Mouse (Mus musculus) CH12.LX (cell line): ENCODE results near the gene Ikzf1. TPM values are rescaled to one million over a fixed set of nuclear protein-coding genes. Genes with fewer than 3 reads are reported as not detected.

Experiments
- DNase-seq: peaks from one replicate; pipeline ENCODE4 v3.0.0-alpha.2; 2013; ENCODE audit errors: extremely low read depth
- H3K27ac ChIP-seq: 2 replicates; pipeline ENCODE4 v1.5.1; 2012; ENCODE audit warnings: low read depth, mild to moderate bottlenecking, control low read depth, moderate library complexity; ENCODE audit not compliant: insufficient read depth
- H3K27me3 ChIP-seq: replicated peaks from 2 replicates; pipeline ENCODE3; 2012; ENCODE audit warnings: inconsistent platforms
- H3K36me3 ChIP-seq, 2 experiments: replicated peaks in 1 of 2; 2 replicates each; pipeline versions ENCODE3 to v1.6.1; 2012; ENCODE audit warnings: inconsistent platforms in 1 of 2, low read length in 1 of 2, mild to moderate bottlenecking in 1 of 2, mixed read lengths in 1 of 2, moderate library complexity in 1 of 2; ENCODE audit not compliant: control insufficient read depth in 1 of 2, insufficient read depth in 1 of 2
- H3K4me1 ChIP-seq, 2 experiments: 2 replicates each; pipeline ENCODE4 v1.6.1; 2012; ENCODE audit warnings: inconsistent platforms in 1 of 2, moderate library complexity in 1 of 2; ENCODE audit not compliant: insufficient read depth in 2 of 2, control insufficient read depth in 1 of 2
- H3K4me2 ChIP-seq: 2 replicates; pipeline ENCODE4 v1.6.1; 2012; ENCODE audit warnings: low read depth, mild to moderate bottlenecking, control low read depth; ENCODE audit not compliant: poor library complexity, insufficient read depth, severe bottlenecking
- H3K4me3 ChIP-seq, 3 experiments: fragments of 150-350 bp in 1 of 3; sonication (generic) in 1 of 3; replicated peaks in 1 of 3; 2 replicates each; pipeline versions ENCODE3 to v1.5.1; 2011 to 2012; ENCODE audit warnings: low read depth in 2 of 3, low read length in 2 of 3, mild to moderate bottlenecking in 2 of 3, moderate library complexity in 2 of 3, control low read depth in 1 of 3, improper control_type of control experiment in 1 of 3, inconsistent platforms in 1 of 3, mixed read lengths in 1 of 3; ENCODE audit not compliant: poor library complexity in 1 of 3
- H3K79me2 ChIP-seq: replicated peaks from 2 replicates; pipeline ENCODE4 v1.6.1; 2012; ENCODE audit warnings: mild to moderate bottlenecking, moderate library complexity; ENCODE audit not compliant: control insufficient read depth, poor library complexity, insufficient read depth, severe bottlenecking; ENCODE audit errors: extremely low read depth
- H3K9ac ChIP-seq: 2 replicates; pipeline ENCODE4 v1.6.1; 2012; ENCODE audit warnings: low read depth, mild to moderate bottlenecking, control low read depth, moderate library complexity; ENCODE audit not compliant: insufficient read depth
- H3K9me3 ChIP-seq: replicated peaks from 2 replicates; pipeline ENCODE3; 2012; ENCODE audit warnings: low read length, inconsistent platforms, mixed read lengths
- BHLHE40 ChIP-seq: IDR thresholded peaks from 2 replicates; pipeline ENCODE4 v1.6.1; 2011; ENCODE audit warnings: mild to moderate bottlenecking, low read depth, low read length, improper control_type of control experiment
- CHD1 ChIP-seq: IDR thresholded peaks from 2 replicates; pipeline ENCODE4 v1.6.1; 2012; ENCODE audit warnings: low read depth, low read length, improper control_type of control experiment, inconsistent platforms
- CHD2 ChIP-seq: IDR thresholded peaks from 2 replicates; pipeline ENCODE4 v1.6.1; 2011; ENCODE audit warnings: low read length, improper control_type of control experiment
- CTCF ChIP-seq, 2 experiments: IDR thresholded peaks in 1 of 2; conservative IDR thresholded peaks in 1 of 2; 2 replicates each; pipeline ENCODE4 v1.5.1; 2011 to 2012; ENCODE audit warnings: low read depth in 2 of 2, low read length in 2 of 2, improper control_type of control experiment in 1 of 2, inconsistent platforms in 1 of 2, mild to moderate bottlenecking in 1 of 2, moderate library complexity in 1 of 2
- E2F4 ChIP-seq: IDR thresholded peaks from 2 replicates; pipeline ENCODE4 v1.6.1; 2011; ENCODE audit warnings: low read depth, low read length, improper control_type of control experiment; ENCODE audit not compliant: insufficient replicate concordance
- ELF1 ChIP-seq: IDR thresholded peaks from 2 replicates; pipeline ENCODE4 v1.6.1; 2014; ENCODE audit warnings: low read depth, mild to moderate bottlenecking, inconsistent platforms, low read length, improper control_type of control experiment
- EP300 ChIP-seq: IDR thresholded peaks from 2 replicates; pipeline ENCODE4 v1.6.1; 2011; ENCODE audit warnings: low read length, improper control_type of control experiment
- ETS1 ChIP-seq: conservative IDR thresholded peaks from 2 replicates; pipeline ENCODE4 v1.6.1; 2012; ENCODE audit warnings: low read depth, mild to moderate bottlenecking, inconsistent platforms, low read length, improper control_type of control experiment, moderate library complexity
- GABPA ChIP-seq: IDR thresholded peaks from 2 replicates; pipeline ENCODE4 v1.6.1; 2012; ENCODE audit warnings: low read depth, low read length, improper control_type of control experiment, inconsistent platforms; ENCODE audit not compliant: insufficient replicate concordance
- HCFC1 ChIP-seq: IDR thresholded peaks from 2 replicates; pipeline ENCODE4 v1.6.1; 2012; ENCODE audit warnings: low read depth, mild to moderate bottlenecking, inconsistent platforms, low read length, improper control_type of control experiment
- IRF4 ChIP-seq: IDR thresholded peaks from 2 replicates; pipeline ENCODE4 v1.6.1; 2014; ENCODE audit warnings: low read depth, mild to moderate bottlenecking, inconsistent platforms, low read length, improper control_type of control experiment
- JUN ChIP-seq: IDR thresholded peaks from 2 replicates; pipeline ENCODE4 v1.6.1; 2011; ENCODE audit warnings: low read depth, mild to moderate bottlenecking, low read length, improper control_type of control experiment, moderate library complexity; ENCODE audit not compliant: insufficient read depth
- JUND ChIP-seq: conservative IDR thresholded peaks from 2 replicates; pipeline ENCODE4 v1.6.1; 2011; ENCODE audit warnings: low read depth, low read length, improper control_type of control experiment
- KAT2A ChIP-seq: IDR thresholded peaks from 2 replicates; pipeline ENCODE4 v1.6.1; 2012; ENCODE audit warnings: low read length, improper control_type of control experiment, inconsistent platforms; ENCODE audit not compliant: insufficient replicate concordance
- MAFK ChIP-seq: IDR thresholded peaks from 2 replicates; pipeline ENCODE4 v1.6.1; 2011; ENCODE audit warnings: low read length, improper control_type of control experiment; ENCODE audit not compliant: insufficient replicate concordance
- MAX ChIP-seq: IDR thresholded peaks from 2 replicates; pipeline ENCODE4 v1.6.1; 2011; ENCODE audit warnings: low read length, improper control_type of control experiment
- MAZ ChIP-seq: IDR thresholded peaks from 2 replicates; pipeline ENCODE4 v1.6.1; 2012; ENCODE audit warnings: low read depth, mild to moderate bottlenecking, inconsistent platforms, low read length, improper control_type of control experiment, moderate library complexity
- MEF2A ChIP-seq: IDR thresholded peaks from 2 replicates; pipeline ENCODE4 v1.6.1; 2014; ENCODE audit warnings: low read depth, mild to moderate bottlenecking, inconsistent platforms, low read length, improper control_type of control experiment, borderline replicate concordance
- MXI1 ChIP-seq: IDR thresholded peaks from 2 replicates; pipeline ENCODE4 v1.6.1; 2011; ENCODE audit warnings: mild to moderate bottlenecking, low read depth, low read length, improper control_type of control experiment
- MYC ChIP-seq: IDR thresholded peaks from 2 replicates; pipeline ENCODE4 v1.6.1; 2011; ENCODE audit warnings: low read depth, mild to moderate bottlenecking, improper control_type of control experiment, low read length
- NELFE ChIP-seq: IDR thresholded peaks from 2 replicates; pipeline ENCODE4 v1.6.1; 2011; ENCODE audit warnings: low read depth, low read length, improper control_type of control experiment
- NRF1 ChIP-seq: IDR thresholded peaks from 2 replicates; pipeline ENCODE4 v1.6.1; 2014; ENCODE audit warnings: low read depth, mild to moderate bottlenecking, inconsistent platforms, low read length, improper control_type of control experiment, moderate library complexity
- PAX5 ChIP-seq: IDR thresholded peaks from 2 replicates; pipeline ENCODE4 v1.6.1; 2012; ENCODE audit warnings: low read length, inconsistent platforms, mixed read lengths
- POLR2A ChIP-seq: IDR thresholded peaks from 2 replicates; pipeline ENCODE4 v1.6.1; 2011; ENCODE audit warnings: low read depth, mild to moderate bottlenecking, improper control_type of control experiment, low read length
- POLR2AphosphoS2 ChIP-seq: IDR thresholded peaks from 2 replicates; pipeline ENCODE4 v1.6.1; 2011; ENCODE audit warnings: low read depth, low read length, improper control_type of control experiment
- RAD21 ChIP-seq: IDR thresholded peaks from 2 replicates; pipeline ENCODE4 v1.6.1; 2011; ENCODE audit warnings: low read depth, mild to moderate bottlenecking, low read length, improper control_type of control experiment, moderate library complexity
- RCOR1 ChIP-seq: conservative IDR thresholded peaks from 2 replicates; pipeline ENCODE4 v1.6.1; 2012; ENCODE audit warnings: low read depth, mild to moderate bottlenecking, inconsistent platforms, low read length, improper control_type of control experiment
- SIN3A ChIP-seq: IDR thresholded peaks from 2 replicates; pipeline ENCODE4 v1.6.1; 2012; ENCODE audit warnings: low read length, improper control_type of control experiment, inconsistent platforms
- SMC3 ChIP-seq: IDR thresholded peaks from 2 replicates; pipeline ENCODE4 v1.6.1; 2011; ENCODE audit warnings: low read depth, low read length, improper control_type of control experiment
- TBP ChIP-seq: conservative IDR thresholded peaks from 2 replicates; pipeline ENCODE4 v1.6.1; 2011; ENCODE audit warnings: low read depth, low read length, improper control_type of control experiment
- TCF12 ChIP-seq: IDR thresholded peaks from 2 replicates; pipeline ENCODE4 v1.6.1; 2014; ENCODE audit warnings: low read depth, mild to moderate bottlenecking, inconsistent platforms, low read length, improper control_type of control experiment
- UBTF ChIP-seq: IDR thresholded peaks from 2 replicates; pipeline ENCODE4 v1.6.1; 2012; ENCODE audit warnings: low read depth, mild to moderate bottlenecking, inconsistent platforms, low read length, improper control_type of control experiment, moderate library complexity
- USF1 ChIP-seq: IDR thresholded peaks from 2 replicates; pipeline ENCODE4 v1.6.1; 2014; ENCODE audit warnings: low read depth, mild to moderate bottlenecking, inconsistent platforms, low read length, improper control_type of control experiment
- USF2 ChIP-seq: conservative IDR thresholded peaks from 2 replicates; pipeline ENCODE4 v1.6.1; 2011; ENCODE audit warnings: low read depth, low read length, improper control_type of control experiment
- ZC3H11A ChIP-seq: IDR thresholded peaks from 2 replicates; pipeline ENCODE4 v1.6.1; 2012; ENCODE audit warnings: low read depth, mild to moderate bottlenecking, inconsistent platforms, low read length, improper control_type of control experiment
- ZKSCAN1 ChIP-seq: IDR thresholded peaks from 2 replicates; pipeline ENCODE4 v1.6.1; 2012; ENCODE audit warnings: low read depth, inconsistent platforms, low read length, improper control_type of control experiment, borderline replicate concordance
- ZMIZ1 ChIP-seq: IDR thresholded peaks from 2 replicates; pipeline ENCODE4 v1.6.1; 2012; ENCODE audit warnings: low read depth, mild to moderate bottlenecking, inconsistent platforms, low read length, improper control_type of control experiment
- ZNF384 ChIP-seq: IDR thresholded peaks from 2 replicates; pipeline ENCODE4 v1.6.1; 2012; ENCODE audit warnings: low read depth, low read length, improper control_type of control experiment, inconsistent platforms
- dilution Hi-C: fragments of 300-500 bp; cut with MboI; formaldehyde crosslinking; loops from 2 replicates; pipeline ENCODE4 v1.14.3; 2020; ENCODE audit warnings: low sequenced_read_pairs; ENCODE audit not compliant: extremely low pct_unique_long_range_greater_than_20kb, extremely low pct_ligation_motif_present
- in situ Hi-C: fragments of 300-500 bp; cut with MboI; formaldehyde crosslinking; loops from 3 replicates; pipeline ENCODE4 v1.14.3; 2019; ENCODE audit warnings: low sequenced_read_pairs, low pct_ligation_motif_present, low pct_unique_long_range_greater_than_20kb, mixed read lengths
- polyA plus RNA-seq: library from polyadenylated mRNA; unstranded; fragments of >175 nt; gene quantifications from 2 replicates; pipeline ENCODE4 v1.2.1, GENCODE M21; 2012; ENCODE audit warnings: low read depth; ENCODE audit not compliant: insufficient read length
- total RNA-seq, 2 experiments: library from RNA; depleted of rRNA; stranded (reverse); fragments of 300-350 nt in 1 of 2; fragments of >200 nt in 1 of 2; gene quantifications; 2 replicates each; pipeline ENCODE4 v1.2.3; 2012 to 2014

Gene Ikzf1
- total and polyA plus RNA-seq, 3 experiments, result 33.1 to 68.7 (median 51.2) TPM

GRCm38 (mm10) chr11:11736948-11737347 lies 52.1 kb downstream of the Ikzf1 start (continued):
- TF ChIP-seq JUN, result peak; percentile 13; the same call in 1 of the 2 replicates
- TF ChIP-seq MEF2A, result no peak

- Histone ChIP-seq H3K4me3 (no peak overlapping the region), H3K9me3 (no peaks in the 10 kb centered on the region), H3K4me1 (peaks cover 50 to 95% of the 10 kb centered on the region in 2 experiments), H3K36me3 (peaks cover 20 to 85% of the 10 kb centered on the region in 2 experiments), H3K9ac (no peak overlapping the region), H3K4me2 (no peak overlapping the region), H3K27me3 (no peaks in the 10 kb centered on the region), H3K27ac (peak overlapping the region; percentile 14; the same call in 1 of the 2 replicates), H3K79me2 (peaks cover 63% of the 10 kb centered on the region)
- DNase-seq, result peak; percentile 73
- TF ChIP-seq NELFE (no peak), USF2 (no peak), MEF2A (peak; percentile 79), ZNF384 (no peak), CHD1 (no peak), ETS1 (peak; percentile 87), IRF4 (peak; percentile 95), SMC3 (peak; percentile 17), KAT2A (no peak), JUN (peak; percentile 72), JUND (peak; percentile 80), ZKSCAN1 (no peak), ZMIZ1 (no peak), RCOR1 (0 out of 2 replicates have a peak, but pooled peaks have one; percentile 17), CTCF (conservative IDR thresholded peaks at IDR 0.05 in 1 of 2, IDR thresholded peaks at IDR 0.05 in 1 of 2; ENCODE audit: low read depth in 2 of 2, low read length in 2 of 2) (no peak), MAFK (0 out of 2 replicates have a peak, but pooled peaks have one; percentile 61), PAX5 (no peak), BHLHE40 (peak; percentile 87), GABPA (no peak), MAZ (peak; percentile 62; the same call in 1 of the 2 replicates), POLR2A (no peak), E2F4 (no peak), POLR2AphosphoS2 (no peak), CHD2 (no peak), MXI1 (peak; percentile 33; the same call in 1 of the 2 replicates), MAX (no peak), ZC3H11A (no peak), HCFC1 (no peak), USF1 (no peak), NRF1 (no peak), EP300 (peak; percentile 88), ELF1 (no peak), MYC (peak; percentile 60; the same call in 1 of the 2 replicates), UBTF (no peak), SIN3A (peak; percentile 58; the same call in 1 of the 2 replicates), TBP (no peak), TCF12 (peak; percentile 66; the same call in 1 of the 2 replicates), RAD21 (no peak; the same call in 1 of the 2 replicates)
- in situ Hi-C loops (loop anchor here (5.0 kb wide), 1 partner anchor 40 kb away; no protein-coding TSS in a partner anchor), dilution Hi-C loops (no loop called here)
Measured at GRCm38 (mm10) chr11:11737562-11737961, 52.8 kb downstream of the Ikzf1 start.
